Mouse (Mus musculus) megakaryocyte-erythroid progenitor cell, adult 5-6 weeks (primary cell): ENCODE results near the gene Atr. TPM values are rescaled to one million over a fixed set of nuclear protein-coding genes. Genes with fewer than 3 reads are reported as not detected.
"Not testable (repeated sequence)": the region's sequence is repeated elsewhere in the genome, so short reads cannot be mapped to it uniquely, and the experiment has no call there.

Experiments used
- ATAC-seq: replicated peaks from 2 replicates; pipeline ENCODE4 v1.8.0; 2016; ENCODE audit warnings: mild to moderate bottlenecking, inconsistent platforms; ENCODE audit not compliant: severe bottlenecking, poor library complexity, low FRiP score, low TSS enrichment
- total RNA-seq, 2 experiments: library from RNA; stranded (forward) in 1 of 2; stranded (reverse) in 1 of 2; fragments of 200-1000, 215-1000 nt in 1 of 2; fragments of >200 nt in 1 of 2; fragmentation: Nextera tagmentation in 1 of 2; gene quantifications; 2 replicates each; pipeline ENCODE4 v1.2.3; 2014 to 2017

The Atr gene
- total RNA-seq, 2 experiments from 2014 or later: 34.8 to 61.9 TPM

- ATAC-seq: no peak
These were observed 25.4 kb downstream of the Atr start for GRCm38 (mm10) chr9:95882751-95883150.

GRCm38 (mm10) chr9:95897392-95897791 is 40.0 kb downstream of the Atr start:
- peak; percentile 44 for ATAC-seq

GRCm38 (mm10) chr9:95932855-95933254 is 75.5 kb downstream of the Atr start:
- no peak for ATAC-seq

GRCm38 (mm10) chr9:95953658-95954057 is 96.3 kb downstream of the Atr start:
- no peak for ATAC-seq

- ATAC-seq: peak; percentile 16; the same call in 1 of the 2 replicates
These were observed 96.8 kb downstream of the Atr start for GRCm38 (mm10) chr9:95954226-95954584.

GRCm38 (mm10) chr9:95954585-95955461 is 97.4 kb downstream of the Atr start, which contains the start of gene Xrn1:
Gene Xrn1, plus strand, starts transcription at chr9:95954760.
- peak; percentile 96 for ATAC-seq

GRCm38 (mm10) chr9:95957611-95958010 is 100.2 kb downstream of the Atr start:
- ATAC-seq: no peak

GRCm38 (mm10) chr9:95958041-95958730 is 100.8 kb downstream of the Atr start:
- no peak for ATAC-seq

GRCm38 (mm10) chr9:95958731-95959105 is 101.3 kb downstream of the Atr start:
- not testable (repeated sequence) for ATAC-seq

GRCm38 (mm10) chr9:95959246-95959645 is 101.8 kb downstream of the Atr start:
- no peak for ATAC-seq

GRCm38 (mm10) chr9:95959732-95960428 is 102.5 kb downstream of the Atr start:
- ATAC-seq: peak; percentile 51

GRCm38 (mm10) chr9:95961058-95961457 is 103.7 kb downstream of the Atr start:
- no peak for ATAC-seq

- ATAC-seq: no peak
These were observed 106.6 kb downstream of the Atr start for GRCm38 (mm10) chr9:95964037-95964436.

- ATAC-seq: no peak
These were observed 120.9 kb downstream of the Atr start for GRCm38 (mm10) chr9:95978279-95978678.

- ATAC-seq: no peak
These were observed 122.5 kb downstream of the Atr start for GRCm38 (mm10) chr9:95979896-95980295.

GRCm38 (mm10) chr9:95992255-95992654 is 134.9 kb downstream of the Atr start:
- ATAC-seq: no peak
